Mouse (Mus musculus): ENCODE measurements around the gene Cib1. TPM values are rescaled to one million over a fixed set of nuclear protein-coding genes. Genes with fewer than 3 reads are reported as not detected.

Cib1 gene
- polyA plus RNA-seq, 1 experiment from 2014 or later = 100 TPM

DNA sequence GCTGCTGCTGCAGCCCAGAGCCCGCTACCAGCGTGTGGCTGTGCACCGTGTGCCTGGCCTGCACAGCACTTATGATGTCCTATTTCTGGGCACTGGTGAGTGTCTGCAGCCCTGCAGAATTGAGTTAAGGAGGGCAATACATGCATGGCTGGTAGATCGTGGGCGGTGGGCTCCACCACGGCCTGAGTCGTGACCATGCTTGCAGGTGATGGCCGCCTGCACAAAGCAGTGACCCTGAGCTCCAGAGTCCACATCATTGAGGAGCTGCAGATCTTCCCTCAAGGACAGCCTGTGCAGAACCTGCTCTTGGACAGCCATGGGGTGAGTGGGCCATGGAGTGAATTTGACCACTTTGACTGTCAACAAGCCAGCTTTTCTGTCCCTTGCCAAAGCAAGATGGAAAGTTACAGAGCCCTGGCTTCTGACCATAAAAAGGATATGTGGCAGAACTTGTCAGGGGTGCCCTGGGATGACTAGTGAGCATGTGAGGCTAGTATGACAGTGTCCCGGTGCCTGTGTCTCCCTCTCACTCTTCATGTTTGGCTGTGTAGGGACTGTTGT is 12.3 kb downstream of the Cib1 start:
- Histone ChIP-seq H3K4me3 (ENCODE audit: low read length) (no peak overlapping the region), H3K9me3 (ENCODE audit: control insufficient read depth, low read length) (no peaks in the 10 kb centered on the region; the same call in 1 of the 2 replicates), H3K9ac (ENCODE audit: low read depth, low read length) (no peak overlapping the region), H3K27me3 (ENCODE audit: control insufficient read depth, insufficient read depth, low read length) (no peaks in the 10 kb centered on the region), H3K36me3 (ENCODE audit: control insufficient read depth, insufficient read depth, low read length) (peaks cover 88% of the 10 kb centered on the region), H3K4me1 (ENCODE audit: control insufficient read depth, insufficient read depth, low read length) (no peaks in the 10 kb centered on the region), H3K4me2 (replicated peaks; ENCODE audit: low read depth, low read length) (no peak overlapping the region), H3K27ac (ENCODE audit: low read depth, low read length) (no peak overlapping the region)
- WGBS = 91% methylated on average over 9 of the region's 9 CpGs
- ATAC-seq (ENCODE audit: low FRiP score, low TSS enrichment) = no peak

DNA sequence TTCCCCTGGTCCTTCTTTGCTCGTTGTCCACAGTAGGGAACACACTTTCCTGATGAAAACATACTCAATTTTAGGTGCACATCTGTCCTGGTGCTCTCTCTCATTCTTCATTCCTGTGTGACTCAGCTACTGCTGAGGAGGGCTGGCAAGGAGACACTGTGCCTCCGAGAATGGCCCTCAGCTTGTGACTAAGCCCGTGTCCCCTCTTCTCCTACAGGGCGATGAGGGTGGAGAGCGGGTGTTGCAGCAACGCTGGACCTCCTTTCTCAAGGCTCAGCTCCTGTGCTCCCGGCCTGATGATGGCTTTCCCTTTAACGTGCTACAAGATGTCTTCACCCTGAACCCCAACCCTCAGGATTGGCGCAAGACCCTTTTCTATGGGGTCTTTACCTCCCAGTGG is 13.9 kb downstream of the Cib1 start:
- Histone ChIP-seq H3K4me3 (ENCODE audit: low read length) (no peak overlapping the region), H3K9me3 (ENCODE audit: control insufficient read depth, low read length) (no peaks in the 10 kb centered on the region; the same call in 1 of the 2 replicates), H3K27me3 (ENCODE audit: control insufficient read depth, insufficient read depth, low read length) (no peaks in the 10 kb centered on the region), H3K9ac (ENCODE audit: low read depth, low read length) (no peak overlapping the region), H3K4me2 (replicated peaks; ENCODE audit: low read depth, low read length) (no peak overlapping the region), H3K27ac (ENCODE audit: low read depth, low read length) (no peak overlapping the region), H3K36me3 (ENCODE audit: control insufficient read depth, insufficient read depth, low read length) (peaks cover 75% of the 10 kb centered on the region), H3K4me1 (ENCODE audit: control insufficient read depth, insufficient read depth, low read length) (no peaks in the 10 kb centered on the region)
- 92% methylated on average over 9 of the region's 9 CpGs for WGBS
- ATAC-seq (ENCODE audit: low FRiP score, low TSS enrichment) = no peak

DNA sequence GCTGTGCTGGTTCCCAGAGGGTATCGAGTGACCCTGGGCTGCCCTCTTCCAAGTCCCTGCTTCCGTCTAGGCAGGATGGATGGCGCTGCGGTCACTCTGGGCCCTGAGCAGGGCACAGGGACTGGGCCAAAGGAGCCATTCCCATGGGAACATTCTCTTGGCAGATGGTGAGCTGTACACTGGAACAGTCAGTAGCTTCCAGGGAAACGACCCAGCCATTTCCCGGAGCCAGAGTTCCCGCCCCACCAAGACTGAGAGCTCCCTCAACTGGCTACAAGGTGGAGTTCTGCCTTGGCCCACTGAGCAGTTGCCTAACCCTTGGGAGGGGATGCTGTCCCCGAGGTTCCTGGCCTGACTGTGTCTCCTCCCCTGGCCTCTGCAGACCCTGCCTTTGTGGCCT is 16.0 kb downstream of the Cib1 start:
- Histone ChIP-seq H3K9ac (ENCODE audit: low read depth, low read length) (no peak overlapping the region), H3K9me3 (ENCODE audit: control insufficient read depth, low read length) (no peaks in the 10 kb centered on the region; the same call in 1 of the 2 replicates), H3K4me3 (ENCODE audit: low read length) (no peak overlapping the region), H3K4me1 (ENCODE audit: control insufficient read depth, insufficient read depth, low read length) (no peaks in the 10 kb centered on the region), H3K36me3 (ENCODE audit: control insufficient read depth, insufficient read depth, low read length) (peaks cover 67% of the 10 kb centered on the region), H3K27me3 (ENCODE audit: control insufficient read depth, insufficient read depth, low read length) (no peaks in the 10 kb centered on the region), H3K4me2 (replicated peaks; ENCODE audit: low read depth, low read length) (no peak overlapping the region), H3K27ac (ENCODE audit: low read depth, low read length) (no peak overlapping the region)
- no peak for ATAC-seq (ENCODE audit: low FRiP score, low TSS enrichment)
- WGBS = 70% methylated on average over 8 of the region's 8 CpGs

DNA sequence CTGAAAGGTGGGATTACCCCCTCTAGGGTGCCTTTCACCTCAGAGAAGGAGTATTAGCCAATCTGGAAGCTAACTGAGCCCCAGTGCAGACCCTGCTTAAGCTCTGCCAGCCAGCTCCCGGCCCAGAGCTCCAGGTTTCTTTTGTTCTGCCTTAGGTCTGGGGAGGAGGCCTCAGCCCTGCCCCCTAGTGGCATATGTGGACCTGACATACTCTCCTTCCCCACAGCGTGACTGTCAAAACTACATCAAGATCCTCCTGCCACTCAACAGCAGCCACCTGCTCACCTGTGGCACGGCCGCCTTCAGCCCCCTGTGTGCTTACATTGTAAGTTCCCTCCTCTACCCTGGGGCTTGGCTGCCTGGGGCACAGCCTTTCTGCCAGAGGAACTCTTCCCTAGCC is 17.2 kb downstream of the Cib1 start:
- Histone ChIP-seq H3K9ac (ENCODE audit: low read depth, low read length) (0 out of 2 replicates have a peak overlapping the region, but pooled peaks have one; percentile 7), H3K4me1 (ENCODE audit: control insufficient read depth, insufficient read depth, low read length) (no peaks in the 10 kb centered on the region), H3K9me3 (ENCODE audit: control insufficient read depth, low read length) (no peaks in the 10 kb centered on the region; the same call in 1 of the 2 replicates), H3K4me2 (replicated peaks; ENCODE audit: low read depth, low read length) (no peak overlapping the region), H3K4me3 (ENCODE audit: low read length) (no peak overlapping the region), H3K27me3 (ENCODE audit: control insufficient read depth, insufficient read depth, low read length) (no peaks in the 10 kb centered on the region), H3K27ac (ENCODE audit: low read depth, low read length) (no peak overlapping the region), H3K36me3 (ENCODE audit: control insufficient read depth, insufficient read depth, low read length) (peaks cover 55% of the 10 kb centered on the region)
- peak; percentile 74 for ATAC-seq (ENCODE audit: low FRiP score, low TSS enrichment)
- WGBS = 23% methylated on average over 4 of the region's 4 CpGs

DNA sequence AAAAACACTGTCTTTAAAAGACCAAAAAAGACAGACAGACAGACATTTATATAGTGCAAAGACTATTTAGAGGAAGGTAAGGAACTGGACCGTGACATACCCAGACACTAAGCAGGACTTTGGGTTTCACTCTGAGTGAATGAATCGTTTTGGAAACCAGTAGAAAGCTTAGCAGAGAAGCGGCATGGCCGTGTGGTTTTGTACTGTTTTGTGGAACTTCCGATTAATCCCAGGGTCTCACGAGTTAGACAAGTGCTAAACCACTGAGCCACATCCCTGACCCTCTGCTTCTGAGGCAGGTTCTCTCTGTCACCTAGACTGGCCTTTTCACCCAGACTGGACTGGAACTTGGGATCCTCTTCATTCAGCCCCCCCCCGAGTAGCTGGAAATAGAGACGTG is 18.2 kb downstream of the Cib1 start:
- H3K36me3 ChIP-seq (ENCODE audit: control insufficient read depth, insufficient read depth, low read length) = peaks cover 46% of the 10 kb centered on the region
- H3K4me1 ChIP-seq (ENCODE audit: control insufficient read depth, insufficient read depth, low read length) = no peaks in the 10 kb centered on the region
- no peak overlapping the region for H3K4me3 ChIP-seq (ENCODE audit: low read length)
- no peak overlapping the region for H3K27ac ChIP-seq (ENCODE audit: low read depth, low read length)
- H3K9me3 ChIP-seq (ENCODE audit: control insufficient read depth, low read length) = no peaks in the 10 kb centered on the region; the same call in 1 of the 2 replicates
- no peaks in the 10 kb centered on the region for H3K27me3 ChIP-seq (ENCODE audit: control insufficient read depth, insufficient read depth, low read length)
- H3K9ac ChIP-seq (ENCODE audit: low read depth, low read length) = no peak overlapping the region
- no peak overlapping the region for H3K4me2 ChIP-seq (replicated peaks; ENCODE audit: low read depth, low read length)
- no peak for ATAC-seq (ENCODE audit: low FRiP score, low TSS enrichment)
- WGBS = 82% methylated on average over 8 of the region's 8 CpGs

DNA sequence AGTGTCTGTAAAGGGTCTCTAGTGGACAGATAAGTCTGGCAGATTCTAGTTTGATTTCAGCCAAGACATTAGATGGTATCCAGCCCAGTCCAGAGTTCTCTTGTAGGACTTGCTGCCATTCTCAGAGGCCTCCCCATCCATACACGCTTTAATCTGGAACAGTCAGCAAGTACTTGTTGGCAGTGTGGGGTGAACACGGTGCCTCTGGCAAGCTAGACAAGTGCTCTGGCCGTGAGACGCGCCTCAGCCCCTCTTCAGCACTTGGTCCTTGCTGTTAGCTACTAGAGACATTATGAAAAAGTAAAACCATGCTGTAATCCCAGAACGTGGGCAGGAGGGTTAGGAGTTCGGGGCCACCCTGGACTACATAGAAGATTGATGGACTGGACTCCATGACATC is 19.0 kb downstream of the Cib1 start:
- Histone ChIP-seq H3K9me3 (ENCODE audit: control insufficient read depth, low read length) (no peaks in the 10 kb centered on the region; the same call in 1 of the 2 replicates), H3K4me2 (replicated peaks; ENCODE audit: low read depth, low read length) (no peak overlapping the region), H3K4me1 (ENCODE audit: control insufficient read depth, insufficient read depth, low read length) (0 out of 2 replicates have a peak, but pooled peaks cover 4% of the 10 kb centered on the region), H3K36me3 (ENCODE audit: control insufficient read depth, insufficient read depth, low read length) (peaks cover 37% of the 10 kb centered on the region; the same call in 1 of the 2 replicates), H3K27me3 (ENCODE audit: control insufficient read depth, insufficient read depth, low read length) (no peaks in the 10 kb centered on the region), H3K27ac (ENCODE audit: low read depth, low read length) (no peak overlapping the region), H3K4me3 (ENCODE audit: low read length) (no peak overlapping the region), H3K9ac (ENCODE audit: low read depth, low read length) (no peak overlapping the region)
- WGBS = 92% methylated on average over 7 of the region's 7 CpGs
- ATAC-seq (ENCODE audit: low FRiP score, low TSS enrichment) = no peak

DNA sequence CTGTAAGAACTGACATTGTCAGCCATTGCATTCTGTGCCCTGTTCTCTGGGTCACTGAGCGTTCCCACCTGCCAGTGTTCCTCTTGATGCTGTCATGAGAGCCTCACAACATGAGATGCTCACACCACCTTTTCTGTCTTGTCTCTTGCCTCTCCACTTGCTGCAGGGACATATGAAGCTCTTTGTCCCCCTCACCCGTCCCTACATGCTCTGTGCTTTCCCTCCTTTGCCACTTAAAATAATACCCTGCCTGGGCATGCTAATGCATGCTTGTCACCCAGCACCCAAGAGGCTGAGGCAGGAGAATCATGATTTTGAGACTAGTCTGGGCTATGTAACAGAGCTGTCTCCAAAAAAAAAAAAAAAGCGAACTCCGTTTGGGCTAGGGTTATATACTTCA is 21.6 kb downstream of the Cib1 start:
- ATAC-seq (ENCODE audit: low FRiP score, low TSS enrichment) = no peak
- Histone ChIP-seq H3K27ac (ENCODE audit: low read depth, low read length) (no peak overlapping the region), H3K4me2 (replicated peaks; ENCODE audit: low read depth, low read length) (no peak overlapping the region), H3K4me3 (ENCODE audit: low read length) (no peak overlapping the region), H3K9ac (ENCODE audit: low read depth, low read length) (no peak overlapping the region), H3K36me3 (ENCODE audit: control insufficient read depth, insufficient read depth, low read length) (peaks cover 15% of the 10 kb centered on the region; the same call in 1 of the 2 replicates), H3K27me3 (ENCODE audit: control insufficient read depth, insufficient read depth, low read length) (no peaks in the 10 kb centered on the region), H3K9me3 (ENCODE audit: control insufficient read depth, low read length) (no peaks in the 10 kb centered on the region; the same call in 1 of the 2 replicates), H3K4me1 (ENCODE audit: control insufficient read depth, insufficient read depth, low read length) (peaks cover 14% of the 10 kb centered on the region; the same call in 1 of the 2 replicates)
- WGBS = 77% methylated on average over 4 of the region's 4 CpGs

DNA sequence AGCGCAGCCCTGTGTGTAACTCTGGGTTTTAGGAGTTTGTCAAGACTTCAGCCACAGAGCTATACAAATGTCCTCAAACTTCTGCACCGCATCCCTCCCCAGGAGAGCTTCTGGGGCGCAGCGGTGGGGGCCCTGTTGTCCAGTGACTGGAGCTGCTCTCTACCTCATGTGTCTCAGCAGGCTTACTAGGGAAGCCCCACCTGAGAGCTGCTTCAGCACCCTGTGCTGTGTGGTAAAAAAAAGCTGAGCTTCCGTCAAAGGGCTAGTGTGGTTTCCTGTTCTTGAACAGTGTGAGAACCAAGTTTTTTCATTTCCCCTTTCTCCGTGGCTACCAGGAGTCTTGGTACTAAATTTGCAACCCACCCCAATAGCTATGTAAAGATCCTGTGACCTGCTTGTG is 22.9 kb downstream of the Cib1 start:
- H3K4me2 ChIP-seq (replicated peaks; ENCODE audit: low read depth, low read length) = no peak overlapping the region
- no peak overlapping the region; the same call in 1 of the 2 replicates for H3K27ac ChIP-seq (ENCODE audit: low read depth, low read length)
- no peak for ATAC-seq (ENCODE audit: low FRiP score, low TSS enrichment)
- no peaks in the 10 kb centered on the region for H3K27me3 ChIP-seq (ENCODE audit: control insufficient read depth, insufficient read depth, low read length)
- no peak overlapping the region for H3K9ac ChIP-seq (ENCODE audit: low read depth, low read length)
- peaks cover 18% of the 10 kb centered on the region for H3K4me1 ChIP-seq (ENCODE audit: control insufficient read depth, insufficient read depth, low read length)
- no peak overlapping the region for H3K4me3 ChIP-seq (ENCODE audit: low read length)
- no peaks in the 10 kb centered on the region for H3K9me3 ChIP-seq (ENCODE audit: control insufficient read depth, low read length)
- WGBS = 74% methylated on average over 6 of the region's 6 CpGs
- peaks cover 11% of the 10 kb centered on the region; the same call in 1 of the 2 replicates for H3K36me3 ChIP-seq (ENCODE audit: control insufficient read depth, insufficient read depth, low read length)

DNA sequence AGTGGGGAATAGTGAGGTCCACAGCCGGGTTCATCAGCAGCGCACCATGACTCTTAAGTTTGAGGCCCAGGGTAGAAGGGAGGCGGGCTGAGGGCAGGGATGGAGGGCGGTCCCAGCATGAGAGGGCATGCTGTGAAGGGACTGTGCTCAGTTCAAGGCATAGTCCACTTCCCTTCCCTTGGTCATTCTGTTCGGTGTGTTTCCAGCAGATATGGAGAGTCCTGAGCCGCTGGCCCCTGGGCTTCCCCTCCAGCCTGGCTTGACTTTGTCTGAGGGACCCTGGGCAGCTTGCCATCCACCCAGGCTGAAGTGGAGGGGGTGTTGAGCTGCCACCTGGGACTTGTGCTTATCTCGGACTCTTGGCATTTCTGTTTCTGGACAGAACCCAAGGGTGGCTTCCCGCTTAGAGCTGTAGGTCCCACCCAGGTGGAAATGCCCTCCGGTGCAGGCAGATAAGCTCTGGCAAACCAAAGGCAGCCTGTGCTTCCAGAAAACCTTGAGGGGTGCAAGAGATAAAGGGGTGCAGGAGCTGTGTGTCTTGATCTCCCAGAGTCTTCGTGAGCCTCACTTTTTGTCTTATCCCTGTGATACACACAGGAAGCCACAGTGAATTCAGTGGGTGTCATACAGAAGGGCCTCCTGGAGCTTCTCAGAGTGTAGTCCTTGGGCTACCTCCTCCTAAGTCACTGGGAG is 23.7 kb downstream of the Cib1 start:
- no peak overlapping the region; the same call in 1 of the 2 replicates for H3K27ac ChIP-seq (ENCODE audit: low read depth, low read length)
- H3K4me1 ChIP-seq (ENCODE audit: control insufficient read depth, insufficient read depth, low read length) = peaks cover 23% of the 10 kb centered on the region
- no peak for ATAC-seq (ENCODE audit: low FRiP score, low TSS enrichment)
- WGBS = 83% methylated on average over 10 of the region's 10 CpGs
- no peak overlapping the region for H3K4me3 ChIP-seq (ENCODE audit: low read length)
- no peak overlapping the region for H3K4me2 ChIP-seq (replicated peaks; ENCODE audit: low read depth, low read length)
- H3K27me3 ChIP-seq (ENCODE audit: control insufficient read depth, insufficient read depth, low read length) = no peaks in the 10 kb centered on the region
- no peak overlapping the region for H3K9ac ChIP-seq (ENCODE audit: low read depth, low read length)
- peaks cover 7% of the 10 kb centered on the region; the same call in 1 of the 2 replicates for H3K36me3 ChIP-seq (ENCODE audit: control insufficient read depth, insufficient read depth, low read length)
- H3K9me3 ChIP-seq (ENCODE audit: control insufficient read depth, low read length) = no peaks in the 10 kb centered on the region
